Mouse (Mus musculus): ENCODE results near the gene 2310046K23Rik. TPM values are rescaled to one million over a fixed set of nuclear protein-coding genes. Genes with fewer than 3 reads are reported as not detected.

Gene 2310046K23Rik
- total RNA-seq, 1 experiment from 2014 or later, result not detected

Other genes with a start within 250 kb of the 2310046K23Rik start
- gene Sprr2a3, start 249.1 kb downstream of the 2310046K23Rik start, total RNA-seq (2017), result not detected in 2 replicates
- not detected in 2 replicates for gene Sprr2b, start 217.9 kb downstream of the 2310046K23Rik start, total RNA-seq (2017)
- gene Sprr2d, start 195.4 kb downstream of the 2310046K23Rik start, total RNA-seq (2017), result not detected in 2 replicates
- gene Sprr2e, start 182.4 kb downstream of the 2310046K23Rik start, total RNA-seq (2017), result not detected in 2 replicates
- gene Sprr2f, start 169.3 kb downstream of the 2310046K23Rik start, total RNA-seq (2017), result not detected in 2 replicates
- not detected in 2 replicates for gene Sprr2h, start 148.8 kb downstream of the 2310046K23Rik start, total RNA-seq (2017)
- not detected in 2 replicates for gene Sprr2i, start 126.5 kb downstream of the 2310046K23Rik start, total RNA-seq (2017)
- not detected in 2 replicates for gene Sprr2j-ps, start 116.4 kb downstream of the 2310046K23Rik start, total RNA-seq (2017)
- gene Gm9774, start 105.1 kb downstream of the 2310046K23Rik start, total RNA-seq (2017), result 2.1 and 3.1 TPM in 2 replicates
- not detected in 2 replicates for gene Sprr2k, start 101.9 kb downstream of the 2310046K23Rik start, total RNA-seq (2017)
- gene Sprr1b, start 95.7 kb downstream of the 2310046K23Rik start, total RNA-seq (2017), result not detected in 2 replicates
- gene Sprr3, start 75.8 kb downstream of the 2310046K23Rik start, total RNA-seq (2017), result not detected in 2 replicates
- not detected in 2 replicates for gene Sprr1a, start 48.6 kb downstream of the 2310046K23Rik start, total RNA-seq (2017)
- gene Sprr4, start 34.0 kb downstream of the 2310046K23Rik start, total RNA-seq (2017), result not detected in 2 replicates
- not detected in 2 replicates for gene Ivl, start 39.2 kb upstream of the 2310046K23Rik start, total RNA-seq (2017)
- not detected in 2 replicates for gene Smcp, start 54.5 kb upstream of the 2310046K23Rik start, total RNA-seq (2017)
- gene 2210017I01Rik, start 73.0 kb upstream of the 2310046K23Rik start, total RNA-seq (2017), result not detected in 2 replicates
- gene Lce6a, start 87.1 kb upstream of the 2310046K23Rik start, total RNA-seq (2017), result not detected in 2 replicates
- not detected in 2 replicates for gene Lce1a1, start 113.8 kb upstream of the 2310046K23Rik start, total RNA-seq (2017)
- gene Lce1b, start 122.4 kb upstream of the 2310046K23Rik start, total RNA-seq (2017), result not detected in 2 replicates
- not detected in 2 replicates for gene Lce1a2, start 135.8 kb upstream of the 2310046K23Rik start, total RNA-seq (2017)
- gene Lce1c, start 144.7 kb upstream of the 2310046K23Rik start, total RNA-seq (2017), result not detected in 2 replicates
- not detected in 2 replicates for gene Lce1d, start 152.7 kb upstream of the 2310046K23Rik start, total RNA-seq (2017)
- gene Lce1e, start 174.6 kb upstream of the 2310046K23Rik start, total RNA-seq (2017), result not detected in 2 replicates
- not detected in 2 replicates for gene Lce1f, start 185.8 kb upstream of the 2310046K23Rik start, total RNA-seq (2017)
- not detected in 2 replicates for gene Gm38119, start 204.6 kb upstream of the 2310046K23Rik start, total RNA-seq (2017)
- not detected in 2 replicates for gene Lce1g, start 217.8 kb upstream of the 2310046K23Rik start, total RNA-seq (2017)
- not detected in 2 replicates for gene Lce1h, start 230.6 kb upstream of the 2310046K23Rik start, total RNA-seq (2017)
- gene Lce1i, start 244.4 kb upstream of the 2310046K23Rik start, total RNA-seq (2017), result not detected in 2 replicates

All from neutrophil, adult 5-6 weeks (primary cell).